Mouse (Mus musculus) midbrain, embryonic 10.5 days (tissue): ENCODE measurements at regions not wholly inside any gene's neighbourhood (a gene's known extent, or its start where the extent isn't known, plus 50 kb on each side); places are given as distances from the start of the nearest gene placed in this dataset.
A peak's percentile ranks its signal among the peaks of the same experiment; 100 is the strongest.
"Not testable (repeated sequence)": the region's sequence is repeated elsewhere in the genome, so short reads cannot be mapped to it uniquely, and the experiment has no call there.

ENCODE experiments used
- DNase-seq: peaks from one replicate; pipeline ENCODE4 v3.0.0-alpha.2; 2017; ENCODE audit warnings: low spot score
- H3K27ac ChIP-seq: fragments of 300-500 bp; sonication (generic); replicated peaks from 2 replicates; pipeline ENCODE4 v1.5.1; 2016; ENCODE audit warnings: mild to moderate bottlenecking
- H3K27me3 ChIP-seq: fragments of 300-500 bp; sonication (generic); 2 replicates; pipeline ENCODE4 v1.6.1; 2016; ENCODE audit warnings: low read depth, mild to moderate bottlenecking; ENCODE audit not compliant: poor library complexity, severe bottlenecking
- H3K36me3 ChIP-seq: fragments of 300-500 bp; sonication (generic); 2 replicates; pipeline ENCODE4 v1.6.1; 2016; ENCODE audit warnings: mild to moderate bottlenecking, moderate library complexity
- H3K4me1 ChIP-seq: fragments of 300-500 bp; sonication (generic); 2 replicates; pipeline ENCODE4 v1.6.1; 2016
- H3K4me3 ChIP-seq: fragments of 300-500 bp; sonication (generic); 2 replicates; pipeline ENCODE4 v1.5.1; 2016; ENCODE audit warnings: mild to moderate bottlenecking, moderate library complexity
- H3K9me3 ChIP-seq: fragments of 300-500 bp; sonication (generic); replicated peaks from 2 replicates; pipeline ENCODE4 v1.6.1; 2016; ENCODE audit warnings: mild to moderate bottlenecking
- WGBS: fragments of 180-500 bp; shearing (Covaris S2); methylation state at CpG from one replicate; pipeline ENCODE4 v1.1.7; 2016; 5-methylcytosine and 5-hydroxymethylcytosine counted together

DNA sequence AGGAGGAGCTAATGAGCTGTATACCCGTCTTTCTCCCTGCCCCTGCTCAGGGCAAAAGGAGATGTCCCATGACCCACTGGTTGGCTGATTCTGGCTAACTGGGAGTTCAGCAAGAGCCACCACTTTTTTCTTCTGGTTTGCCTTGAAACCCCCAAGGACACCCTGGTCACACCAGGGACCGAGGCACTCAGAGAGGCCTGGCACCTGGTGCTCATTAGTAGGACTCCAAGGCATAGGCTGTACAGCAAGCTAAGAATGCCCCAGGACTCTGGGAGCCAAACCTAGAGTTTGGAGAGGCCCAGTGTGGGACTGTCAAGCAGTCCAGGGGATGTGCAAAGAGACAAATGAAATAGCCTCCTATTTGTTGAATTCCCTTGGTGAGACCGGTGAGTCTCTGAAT, 232.5 kb downstream of the Matn1 start:
- Histone ChIP-seq H3K9me3 (peaks cover 19% of the 10 kb centered on the region; the same call in 1 of the 2 replicates), H3K4me1 (0 out of 2 replicates have a peak, but pooled peaks cover 6% of the 10 kb centered on the region), H3K4me3 (no peak overlapping the region), H3K27ac (no peak overlapping the region), H3K36me3 (no peaks in the 10 kb centered on the region), H3K27me3 (no peaks in the 10 kb centered on the region)
- WGBS: 57% methylated on average over 3 of the region's 3 CpGs
- DNase-seq: no peak

DNA sequence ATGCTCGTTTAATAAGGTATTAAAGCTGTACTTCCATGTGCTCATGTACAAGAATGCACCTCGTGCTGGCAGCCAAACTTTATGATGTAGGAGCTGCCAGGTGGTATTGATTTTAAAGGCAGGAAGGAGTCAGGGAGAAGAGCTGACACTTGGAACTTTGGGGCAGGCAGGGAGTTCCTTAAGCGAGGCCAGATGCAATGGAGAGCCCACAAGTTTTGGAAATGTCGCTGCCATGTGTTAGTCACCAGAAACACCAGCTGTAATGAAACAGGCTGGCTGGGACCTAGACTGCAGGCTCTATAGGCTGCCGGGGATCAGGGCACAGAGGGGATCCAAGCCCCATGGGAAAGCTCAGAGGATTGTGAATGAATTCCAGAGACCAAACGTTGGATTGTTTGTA, 233.7 kb downstream of the Matn1 start:
- DNase-seq: peak; percentile 22
- Histone ChIP-seq H3K36me3 (no peaks in the 10 kb centered on the region), H3K4me3 (no peak overlapping the region), H3K4me1 (0 out of 2 replicates have a peak, but pooled peaks cover 6% of the 10 kb centered on the region), H3K27ac (no peak overlapping the region), H3K27me3 (no peaks in the 10 kb centered on the region), H3K9me3 (peaks cover 15% of the 10 kb centered on the region; the same call in 1 of the 2 replicates)
- 58% methylated on average over 6 of the region's 6 CpGs for WGBS

DNA sequence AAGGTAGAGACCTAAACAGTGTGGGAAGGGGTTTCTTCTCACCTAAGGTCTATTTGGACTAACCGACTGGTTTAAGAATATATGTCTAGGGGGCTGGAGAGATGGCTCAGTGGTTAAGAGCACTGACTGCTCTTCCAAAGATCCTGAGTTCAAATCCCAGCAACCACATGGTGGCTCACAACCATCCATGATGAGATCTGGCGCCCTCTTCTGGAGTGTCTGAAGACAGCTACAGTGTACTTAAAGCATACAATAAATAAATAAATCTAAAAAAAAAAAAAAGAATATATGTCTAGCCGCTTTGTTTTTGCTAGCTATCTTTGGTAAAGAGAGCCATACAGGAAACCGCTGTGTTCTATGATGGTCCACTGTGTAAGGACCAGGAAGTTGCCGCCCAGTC, 234.5 kb downstream of the Matn1 start:
- DNase-seq, H3K4me3 ChIP-seq: not testable (repeated sequence)
- WGBS: 83% methylated on average over 5 of the region's 5 CpGs

DNA sequence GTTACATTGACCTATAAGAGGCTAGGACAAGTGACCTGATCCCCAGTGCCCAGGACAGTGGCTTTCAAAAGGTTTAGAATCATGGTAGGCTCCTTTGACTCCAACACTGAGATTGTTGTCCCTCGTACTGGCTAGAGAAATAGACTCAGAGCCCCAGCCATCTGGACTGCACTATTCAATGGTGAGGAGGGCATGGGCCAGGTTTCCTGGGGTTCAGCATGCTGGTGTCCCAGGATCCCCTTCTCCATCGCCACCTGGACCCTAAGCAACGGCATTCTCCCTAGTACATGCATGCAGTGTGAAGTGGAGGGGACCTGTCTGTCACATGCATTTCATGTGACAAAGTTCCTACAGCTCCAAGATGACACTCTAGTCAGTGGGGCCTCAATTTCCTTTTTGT, 243.9 kb downstream of the Matn1 start:
- H3K4me3 ChIP-seq: no peak overlapping the region
- H3K27me3 ChIP-seq: no peaks in the 10 kb centered on the region
- no peaks in the 10 kb centered on the region for H3K9me3 ChIP-seq
- no peak for DNase-seq
- H3K27ac ChIP-seq: no peak overlapping the region
- 81% methylated on average over 3 of the region's 3 CpGs for WGBS
- no peaks in the 10 kb centered on the region for H3K36me3 ChIP-seq
- H3K4me1 ChIP-seq: peaks cover 5% of the 10 kb centered on the region; the same call in 1 of the 2 replicates

More for the DNA sequence above, 234.5 kb downstream of the Matn1 start:
- H3K9me3 ChIP-seq, H3K36me3 ChIP-seq, H3K27me3 ChIP-seq, H3K4me1 ChIP-seq, H3K27ac ChIP-seq: not testable (repeated sequence)

DNA sequence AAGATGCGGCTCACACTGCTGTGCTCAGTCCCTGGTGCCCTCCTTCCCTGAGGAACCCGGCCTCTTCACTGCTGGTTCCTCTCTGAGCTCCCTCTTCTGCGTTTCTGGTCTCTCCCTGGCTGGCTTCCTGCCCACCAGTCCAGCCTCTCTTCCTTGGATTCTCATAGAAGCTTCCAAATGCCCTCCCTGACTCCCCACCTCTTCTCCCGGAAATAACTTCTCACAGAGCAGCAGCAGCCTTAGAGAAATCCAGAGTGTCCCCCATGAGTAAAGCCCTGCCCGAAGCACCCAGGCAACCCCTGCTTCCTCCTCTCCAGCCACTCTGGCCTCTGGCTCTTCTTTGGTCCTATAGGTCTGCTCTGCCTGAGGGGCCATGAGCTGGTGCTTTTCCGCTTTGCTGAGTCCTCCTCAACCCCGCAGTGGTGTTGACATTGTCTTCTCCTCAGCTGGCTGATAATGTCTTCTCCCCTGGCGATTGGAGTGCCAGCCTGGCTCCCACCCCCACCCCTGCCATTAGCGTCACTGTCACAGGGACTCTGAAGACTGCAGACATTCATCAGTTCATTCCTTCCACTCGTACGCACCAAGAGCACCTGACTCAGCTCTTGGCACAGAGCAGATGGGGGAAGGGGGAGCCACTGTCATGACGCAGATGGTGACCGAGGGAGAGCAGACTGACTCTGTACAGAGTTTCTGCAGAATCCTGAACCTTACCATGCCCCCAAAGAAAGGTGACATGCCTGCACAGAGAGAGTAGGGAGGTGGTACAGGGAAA, 247.1 kb downstream of the Matn1 start:
- 0 out of 2 replicates have a peak overlapping the region, but pooled peaks have one; percentile 33 for H3K27ac ChIP-seq
- 83% methylated on average over 13 of the region's 13 CpGs for WGBS
- no peak for DNase-seq

DNA sequence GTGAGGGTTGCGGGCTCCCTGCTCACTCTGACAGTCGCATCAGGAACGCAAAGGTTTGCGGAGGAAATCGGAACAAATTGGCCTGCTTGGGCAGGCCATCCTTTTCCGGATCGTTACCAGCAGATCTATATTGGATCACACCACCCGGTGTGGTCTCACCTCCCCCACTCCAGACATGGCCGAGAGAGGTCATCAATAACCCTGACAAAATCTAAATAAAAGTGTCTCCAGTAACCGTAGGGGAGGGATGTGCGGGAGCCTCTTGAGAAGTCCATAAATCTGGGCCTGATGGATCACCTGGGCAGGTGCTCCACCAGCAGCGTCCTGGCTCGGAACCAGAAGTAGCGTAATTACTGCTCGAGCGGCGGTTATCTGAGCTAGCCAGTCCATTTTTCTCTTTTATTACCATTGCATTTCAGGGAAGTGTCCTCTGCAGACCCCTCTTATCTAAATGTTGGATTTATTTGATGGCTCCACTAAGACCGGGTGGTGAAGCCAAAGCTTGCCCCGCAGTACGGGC, 249.8 kb downstream of the Matn1 start:
- 92% methylated on average over 20 of the region's 20 CpGs for whole genome bisulfite sequencing

More for the DNA sequence above, 247.1 kb downstream of the Matn1 start:
- H3K4me1 ChIP-seq: peaks cover 5% of the 10 kb centered on the region; the same call in 1 of the 2 replicates
- H3K27me3 ChIP-seq: no peaks in the 10 kb centered on the region
- no peaks in the 10 kb centered on the region for H3K9me3 ChIP-seq
- H3K4me3 ChIP-seq: no peak overlapping the region
- H3K36me3 ChIP-seq: no peaks in the 10 kb centered on the region

DNA sequence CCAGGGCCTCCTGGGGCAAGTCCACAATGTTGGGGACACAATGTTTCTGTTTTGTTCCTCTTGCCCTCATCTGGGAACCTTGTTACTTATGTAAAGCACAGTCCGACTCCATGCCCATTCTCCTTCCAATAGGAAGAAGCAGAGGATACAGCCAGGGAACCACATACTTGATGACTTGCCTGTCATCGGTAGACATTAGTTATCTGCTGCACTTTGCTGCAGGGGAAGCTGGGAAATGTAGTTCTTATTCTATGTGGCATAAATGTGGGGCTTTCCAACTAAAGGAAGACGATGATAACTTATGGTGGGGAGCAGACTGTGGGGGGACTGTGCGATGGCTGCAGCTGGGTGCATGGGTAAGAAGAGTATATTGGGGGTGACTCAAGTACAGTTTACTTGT, 252.0 kb downstream of the Matn1 start:
- H3K4me1 ChIP-seq: peaks cover 5% of the 10 kb centered on the region; the same call in 1 of the 2 replicates
- DNase-seq: no peak

More for the DNA sequence above, 249.8 kb downstream of the Matn1 start:
- DNase-seq: no peak
- no peaks in the 10 kb centered on the region for H3K27me3 ChIP-seq
- H3K4me1 ChIP-seq: peaks cover 5% of the 10 kb centered on the region; the same call in 1 of the 2 replicates
- H3K36me3 ChIP-seq: no peaks in the 10 kb centered on the region
- H3K9me3 ChIP-seq: no peaks in the 10 kb centered on the region
- H3K27ac ChIP-seq: no peak overlapping the region
- H3K4me3 ChIP-seq: no peak overlapping the region

DNA sequence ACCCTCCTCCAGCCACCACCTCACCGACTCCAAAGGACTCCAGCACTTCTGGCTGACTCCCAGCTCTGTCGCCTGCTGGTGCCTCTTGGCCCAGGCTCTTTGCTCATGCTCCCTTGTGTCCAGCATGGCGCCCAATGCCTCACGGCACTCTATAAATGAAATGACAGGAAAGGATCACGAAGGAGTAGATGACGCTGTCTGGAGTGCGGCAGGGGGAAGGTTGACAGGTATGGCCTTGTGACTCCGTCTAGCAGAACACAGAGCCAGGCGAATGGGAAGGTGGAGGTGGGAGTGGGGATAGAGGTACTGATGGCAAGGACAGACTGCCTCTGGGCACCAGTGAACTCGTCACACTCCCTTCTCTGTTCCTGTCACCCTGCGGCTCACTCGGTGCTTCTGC, 259.5 kb downstream of the Matn1 start:
- no peak overlapping the region for H3K4me3 ChIP-seq
- 90% methylated on average over 12 of the region's 12 CpGs for WGBS
- no peaks in the 10 kb centered on the region for H3K36me3 ChIP-seq
- H3K27me3 ChIP-seq: no peaks in the 10 kb centered on the region
- no peak for DNase-seq
- no peaks in the 10 kb centered on the region for H3K9me3 ChIP-seq
- H3K27ac ChIP-seq: no peak overlapping the region
- 0 out of 2 replicates have a peak, but pooled peaks cover 2% of the 10 kb centered on the region for H3K4me1 ChIP-seq

More for the DNA sequence above, 252.0 kb downstream of the Matn1 start:
- 89% methylated on average over 4 of the region's 4 CpGs for WGBS
- Histone ChIP-seq H3K27ac (no peak overlapping the region), H3K27me3 (no peaks in the 10 kb centered on the region), H3K9me3 (no peaks in the 10 kb centered on the region), H3K36me3 (no peaks in the 10 kb centered on the region), H3K4me3 (no peak overlapping the region)

DNA sequence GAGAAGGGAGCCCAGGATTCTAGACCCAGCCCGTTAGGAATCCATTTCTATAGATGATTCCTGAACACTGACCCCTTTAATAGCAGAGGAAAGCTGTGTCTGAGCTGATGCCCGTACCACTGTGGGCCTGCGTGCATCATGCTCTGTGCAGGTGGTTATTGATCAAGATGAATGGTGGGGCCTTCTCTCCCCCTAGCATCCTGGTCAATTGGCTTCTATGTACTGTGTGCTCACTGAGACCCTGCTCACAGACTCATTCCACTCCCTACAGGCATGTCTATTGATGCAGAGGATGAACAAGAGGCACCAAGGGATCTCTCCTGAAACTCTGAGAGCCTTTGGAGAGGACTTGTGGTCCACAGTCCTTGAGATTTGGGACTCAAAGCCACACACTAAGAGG, 260.5 kb downstream of the Matn1 start:
- H3K27me3 ChIP-seq: no peaks in the 10 kb centered on the region
- no peaks in the 10 kb centered on the region for H3K36me3 ChIP-seq
- 85% methylated on average over 3 of the region's 3 CpGs for WGBS
- H3K9me3 ChIP-seq: no peaks in the 10 kb centered on the region
- DNase-seq: no peak
- H3K4me1 ChIP-seq: 0 out of 2 replicates have a peak, but pooled peaks cover 2% of the 10 kb centered on the region
- H3K4me3 ChIP-seq: no peak overlapping the region
- H3K27ac ChIP-seq: no peak overlapping the region

DNA sequence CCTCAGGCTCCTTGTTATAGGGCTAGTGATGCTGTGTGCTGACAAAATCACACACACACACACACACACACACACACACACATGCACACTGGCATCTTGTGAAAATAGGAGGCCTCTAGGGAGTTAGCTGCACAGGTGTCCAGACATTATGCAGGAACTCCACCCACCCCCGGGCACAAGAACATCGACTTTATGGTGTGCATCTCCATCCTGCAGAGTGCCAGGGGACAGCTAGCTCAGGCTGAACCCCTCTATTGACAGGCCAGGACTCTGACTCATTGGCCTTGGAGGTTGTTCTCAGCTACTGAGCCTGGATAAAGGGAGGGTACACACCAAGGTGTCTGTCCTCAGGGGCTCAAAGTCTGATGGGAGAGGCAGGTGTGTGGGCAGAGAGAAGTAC, 260.9 kb downstream of the Matn1 start:
- Histone ChIP-seq H3K9me3 (no peaks in the 10 kb centered on the region), H3K4me1 (0 out of 2 replicates have a peak, but pooled peaks cover 2% of the 10 kb centered on the region), H3K27me3 (no peaks in the 10 kb centered on the region), H3K27ac (no peak overlapping the region), H3K36me3 (no peaks in the 10 kb centered on the region), H3K4me3 (no peak overlapping the region)
- WGBS: 83% methylated on average over 2 of the region's 2 CpGs
- no peak for DNase-seq

DNA sequence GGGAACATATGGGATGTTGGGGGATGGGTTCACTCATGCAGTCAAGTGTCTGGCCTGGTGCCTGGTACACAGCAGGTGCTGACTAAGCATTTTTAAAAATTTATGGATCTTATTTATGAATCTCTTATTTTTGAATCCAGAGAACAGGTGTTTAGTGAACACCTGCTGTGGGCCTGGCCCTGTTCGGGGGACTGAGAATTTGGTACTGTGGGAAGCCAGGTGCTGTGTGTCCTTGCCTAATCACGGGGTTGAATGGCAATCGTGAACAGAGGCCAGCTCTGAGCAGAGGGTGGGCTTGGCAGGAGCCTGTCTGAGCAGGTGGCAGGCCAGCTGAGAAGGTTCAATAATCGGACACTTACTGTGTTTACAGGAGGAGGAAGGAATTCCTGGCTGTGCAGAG, 261.5 kb downstream of the Matn1 start:
- no peak overlapping the region for H3K27ac ChIP-seq
- H3K4me1 ChIP-seq: 0 out of 2 replicates have a peak, but pooled peaks cover 2% of the 10 kb centered on the region
- no peaks in the 10 kb centered on the region; the same call in 1 of the 2 replicates for H3K9me3 ChIP-seq
- H3K4me3 ChIP-seq: no peak overlapping the region
- no peak for DNase-seq
- no peaks in the 10 kb centered on the region for H3K36me3 ChIP-seq
- 83% methylated on average over 4 of the region's 4 CpGs for whole genome bisulfite sequencing
- H3K27me3 ChIP-seq: no peaks in the 10 kb centered on the region

DNA sequence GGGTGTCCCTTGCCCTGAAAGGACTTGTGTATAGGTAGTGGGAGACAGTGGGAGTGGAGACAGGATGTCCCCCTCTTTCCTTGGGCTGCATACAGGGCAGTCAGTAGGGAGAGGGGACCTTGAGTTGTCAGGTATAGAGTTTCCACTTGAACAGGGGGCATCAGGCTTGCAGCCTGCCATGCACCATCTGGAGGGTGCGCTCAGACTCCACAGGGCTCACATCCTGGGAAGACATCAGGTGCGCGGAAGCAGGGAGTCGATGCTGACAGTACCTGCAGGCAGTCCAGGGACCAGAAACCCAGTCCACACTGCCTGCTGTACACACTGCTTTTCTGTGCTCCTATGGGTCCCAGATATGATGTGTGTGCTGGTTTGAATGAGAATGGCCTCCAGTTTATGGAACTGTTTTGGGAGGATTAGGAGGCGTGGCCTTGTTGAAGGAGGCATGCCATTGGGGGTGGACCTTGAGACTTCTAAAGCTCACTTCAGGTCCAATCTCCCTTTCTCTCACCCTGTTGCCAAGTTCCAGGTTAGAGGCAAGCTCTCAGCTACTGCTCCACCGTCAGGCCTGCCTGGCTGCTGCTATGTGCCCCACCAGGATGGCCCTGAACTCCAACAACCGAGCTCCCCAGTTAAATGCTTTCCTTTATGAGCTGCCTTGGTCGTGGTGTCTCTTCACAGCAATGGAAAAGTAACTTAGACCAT, 262.1 kb downstream of the Matn1 start:
- Histone ChIP-seq H3K4me1 (0 out of 2 replicates have a peak, but pooled peaks cover 2% of the 10 kb centered on the region), H3K9me3 (no peaks in the 10 kb centered on the region; the same call in 1 of the 2 replicates)
- WGBS: 85% methylated on average over 8 of the region's 8 CpGs

More for the DNA sequence above, 262.1 kb downstream of the Matn1 start:
- H3K27me3 ChIP-seq: no peaks in the 10 kb centered on the region
- no peak for DNase-seq
- no peak overlapping the region for H3K27ac ChIP-seq
- H3K36me3 ChIP-seq: no peaks in the 10 kb centered on the region
- no peak overlapping the region for H3K4me3 ChIP-seq
